Mouse (Mus musculus): ENCODE data around the gene Ltbp3. TPM values are rescaled to one million over a fixed set of nuclear protein-coding genes. Genes with fewer than 3 reads are reported as not detected.

Ltbp3 gene
- total and polyA plus RNA-seq, 3 experiments = 0.51 TPM; not detected in 2

- no peak for DNase-seq (ENCODE audit: extremely low read depth)
- Histone ChIP-seq H3K79me2 (replicated peaks; ENCODE audit: control insufficient read depth, extremely low read depth, insufficient read depth, poor library complexity, severe bottlenecking) (no peaks in the 10 kb centered on the region), H3K4me2 (ENCODE audit: insufficient read depth, low read depth, poor library complexity, severe bottlenecking) (no peak overlapping the region), H3K9me3 (replicated peaks; ENCODE audit: low read length) (no peaks in the 10 kb centered on the region), H3K36me3 (replicated peaks in 1 of 2; ENCODE audit: control insufficient read depth in 1 of 2, insufficient read depth in 1 of 2, low read length in 1 of 2) (no peaks in the 10 kb centered on the region), H3K4me1 (ENCODE audit: control insufficient read depth in 1 of 2, insufficient read depth in 2 of 2) (peaks cover 9 to 13% of the 10 kb centered on the region in 2 experiments), H3K27me3 (replicated peaks) (peaks cover 50% of the 10 kb centered on the region), H3K27ac (ENCODE audit: insufficient read depth, low read depth) (no peak overlapping the region), H3K4me3 (replicated peaks in 1 of 3; ENCODE audit: low read depth in 2 of 3, low read length in 2 of 3, poor library complexity in 1 of 3) (no peak overlapping the region), H3K9ac (ENCODE audit: insufficient read depth, low read depth) (no peak overlapping the region)
- in situ Hi-C loops (cut with MboI; ENCODE audit: low pct_ligation_motif_present, low pct_unique_long_range_greater_than_20kb, low sequenced_read_pairs) (no loop called here), dilution Hi-C loops (cut with MboI; ENCODE audit: extremely low pct_ligation_motif_present, extremely low pct_unique_long_range_greater_than_20kb, low sequenced_read_pairs) (no loop called here)
- no peak for TF ChIP-seq MAFK (IDR thresholded peaks at IDR 0.05; ENCODE audit: insufficient replicate concordance, low read length)
- no peak for TF ChIP-seq SMC3 (IDR thresholded peaks at IDR 0.05; ENCODE audit: low read depth, low read length)
- no peak for TF ChIP-seq ZNF384 (IDR thresholded peaks at IDR 0.05; ENCODE audit: low read depth, low read length)
- TF ChIP-seq MAZ (IDR thresholded peaks at IDR 0.05; ENCODE audit: low read depth, low read length) = no peak
- TF ChIP-seq GABPA (IDR thresholded peaks at IDR 0.05; ENCODE audit: insufficient replicate concordance, low read depth, low read length) = no peak
- TF ChIP-seq CTCF (conservative IDR thresholded peaks at IDR 0.05 in 1 of 2, IDR thresholded peaks at IDR 0.05 in 1 of 2; ENCODE audit: low read depth in 2 of 2, low read length in 2 of 2) = no peak
- no peak for TF ChIP-seq ELF1 (IDR thresholded peaks at IDR 0.05; ENCODE audit: low read depth, low read length)
- no peak for TF ChIP-seq NELFE (IDR thresholded peaks at IDR 0.05; ENCODE audit: low read depth, low read length)
Observed at GRCm38 (mm10) chr19:5739446-5739845, 1.3 kb upstream of the Ltbp3 start.

DNA sequence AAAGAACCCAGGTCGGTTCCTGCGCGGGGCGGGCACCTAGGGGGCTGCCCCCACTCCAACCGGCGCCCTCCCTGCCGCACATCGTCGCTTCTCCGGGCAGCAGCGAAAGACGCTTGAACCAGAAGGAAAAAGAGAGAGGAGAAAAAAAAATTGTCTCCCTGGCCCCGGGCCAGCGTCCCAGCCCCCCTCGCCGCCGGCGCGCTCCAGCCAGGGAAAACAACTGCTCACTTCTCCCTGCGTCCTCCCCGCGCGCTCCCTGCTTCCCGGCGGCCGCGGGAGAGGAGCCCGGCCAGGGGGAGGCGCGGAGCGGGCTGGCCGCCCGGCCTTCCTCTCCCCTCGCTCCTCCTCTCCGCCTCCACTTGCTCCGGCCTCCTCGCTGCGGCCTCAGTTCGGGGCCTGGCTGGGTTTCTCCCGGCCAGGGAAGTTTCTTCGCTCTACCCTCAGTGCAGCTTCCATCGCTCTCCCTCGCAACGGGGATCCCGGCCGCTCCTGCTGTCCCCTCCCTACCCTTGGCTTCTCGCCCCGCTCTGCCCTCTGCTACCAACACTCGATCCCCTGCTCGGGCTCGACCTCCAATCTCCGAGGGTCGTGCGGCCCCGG is 1.0 kb downstream of the Ltbp3 start:
- no peak overlapping the region for H3K27ac ChIP-seq (ENCODE audit: insufficient read depth, low read depth)
- H3K4me1 ChIP-seq (ENCODE audit: control insufficient read depth in 1 of 2, insufficient read depth in 2 of 2) = peaks cover 13 to 16% of the 10 kb centered on the region in 2 experiments
- H3K9me3 ChIP-seq (replicated peaks; ENCODE audit: low read length) = no peaks in the 10 kb centered on the region
- DNase-seq (ENCODE audit: extremely low read depth) = no peak
- no peak overlapping the region for H3K4me2 ChIP-seq (ENCODE audit: insufficient read depth, low read depth, poor library complexity, severe bottlenecking)
- peaks cover 33% of the 10 kb centered on the region for H3K27me3 ChIP-seq (replicated peaks)
- no peaks in the 10 kb centered on the region for H3K79me2 ChIP-seq (replicated peaks; ENCODE audit: control insufficient read depth, extremely low read depth, insufficient read depth, poor library complexity, severe bottlenecking)
- H3K4me3 ChIP-seq (replicated peaks in 1 of 3; ENCODE audit: low read depth in 2 of 3, low read length in 2 of 3, poor library complexity in 1 of 3) = no peak overlapping the region
- TF ChIP-seq USF1 (IDR thresholded peaks at IDR 0.05; ENCODE audit: low read depth, low read length) (no peak), UBTF (IDR thresholded peaks at IDR 0.05; ENCODE audit: low read depth, low read length) (no peak), USF2 (conservative IDR thresholded peaks at IDR 0.05; ENCODE audit: low read depth, low read length) (no peak), MAFK (IDR thresholded peaks at IDR 0.05; ENCODE audit: insufficient replicate concordance, low read length) (no peak), IRF4 (IDR thresholded peaks at IDR 0.05; ENCODE audit: low read depth, low read length) (no peak)
- no peak overlapping the region for H3K9ac ChIP-seq (ENCODE audit: insufficient read depth, low read depth)
- dilution Hi-C loops (cut with MboI; ENCODE audit: extremely low pct_ligation_motif_present, extremely low pct_unique_long_range_greater_than_20kb, low sequenced_read_pairs) = no loop called here
- in situ Hi-C loops (cut with MboI; ENCODE audit: low pct_ligation_motif_present, low pct_unique_long_range_greater_than_20kb, low sequenced_read_pairs) = no loop called here
- H3K36me3 ChIP-seq (replicated peaks in 1 of 2; ENCODE audit: control insufficient read depth in 1 of 2, insufficient read depth in 1 of 2, low read length in 1 of 2) = no peaks in the 10 kb centered on the region

- Histone ChIP-seq H3K27me3 (replicated peaks) (peaks cover 33% of the 10 kb centered on the region), H3K9me3 (replicated peaks; ENCODE audit: low read length) (no peaks in the 10 kb centered on the region), H3K27ac (ENCODE audit: insufficient read depth, low read depth) (no peak overlapping the region), H3K4me3 (replicated peaks in 1 of 3; ENCODE audit: low read depth in 2 of 3, low read length in 2 of 3, poor library complexity in 1 of 3) (no peak overlapping the region), H3K4me1 (ENCODE audit: control insufficient read depth in 1 of 2, insufficient read depth in 2 of 2) (peaks cover 17 to 21% of the 10 kb centered on the region in 2 experiments), H3K36me3 (replicated peaks in 1 of 2; ENCODE audit: control insufficient read depth in 1 of 2, insufficient read depth in 1 of 2, low read length in 1 of 2) (no peaks in the 10 kb centered on the region), H3K79me2 (replicated peaks; ENCODE audit: control insufficient read depth, extremely low read depth, insufficient read depth, poor library complexity, severe bottlenecking) (no peaks in the 10 kb centered on the region), H3K4me2 (ENCODE audit: insufficient read depth, low read depth, poor library complexity, severe bottlenecking) (no peak overlapping the region), H3K9ac (ENCODE audit: insufficient read depth, low read depth) (no peak overlapping the region)
- dilution Hi-C loops (cut with MboI; ENCODE audit: extremely low pct_ligation_motif_present, extremely low pct_unique_long_range_greater_than_20kb, low sequenced_read_pairs) = no loop called here
- DNase-seq (ENCODE audit: extremely low read depth) = no peak
- in situ Hi-C loops (cut with MboI; ENCODE audit: low pct_ligation_motif_present, low pct_unique_long_range_greater_than_20kb, low sequenced_read_pairs) = no loop called here
- TF ChIP-seq JUN (IDR thresholded peaks at IDR 0.05; ENCODE audit: insufficient read depth, low read depth, low read length) = no peak
- TF ChIP-seq ZNF384 (IDR thresholded peaks at IDR 0.05; ENCODE audit: low read depth, low read length) = no peak
- TF ChIP-seq RCOR1 (conservative IDR thresholded peaks at IDR 0.05; ENCODE audit: low read depth, low read length) = no peak
- no peak for TF ChIP-seq IRF4 (IDR thresholded peaks at IDR 0.05; ENCODE audit: low read depth, low read length)
- no peak for TF ChIP-seq MAZ (IDR thresholded peaks at IDR 0.05; ENCODE audit: low read depth, low read length)
- TF ChIP-seq JUND (conservative IDR thresholded peaks at IDR 0.05; ENCODE audit: low read depth, low read length) = no peak
- TF ChIP-seq MEF2A (IDR thresholded peaks at IDR 0.05; ENCODE audit: borderline replicate concordance, low read depth, low read length) = no peak
- TF ChIP-seq POLR2AphosphoS2 (IDR thresholded peaks at IDR 0.05; ENCODE audit: low read depth, low read length) = no peak
- no peak for TF ChIP-seq ZKSCAN1 (IDR thresholded peaks at IDR 0.05; ENCODE audit: borderline replicate concordance, low read depth, low read length)
- TF ChIP-seq CHD2 (IDR thresholded peaks at IDR 0.05; ENCODE audit: low read length) = no peak
- no peak for TF ChIP-seq KAT2A (IDR thresholded peaks at IDR 0.05; ENCODE audit: insufficient replicate concordance, low read length)
- no peak for TF ChIP-seq USF2 (conservative IDR thresholded peaks at IDR 0.05; ENCODE audit: low read depth, low read length)
- no peak for TF ChIP-seq MAX (IDR thresholded peaks at IDR 0.05; ENCODE audit: low read length)
- no peak for TF ChIP-seq HCFC1 (IDR thresholded peaks at IDR 0.05; ENCODE audit: low read depth, low read length)
- TF ChIP-seq TBP (conservative IDR thresholded peaks at IDR 0.05; ENCODE audit: low read depth, low read length) = no peak
- no peak for TF ChIP-seq CHD1 (IDR thresholded peaks at IDR 0.05; ENCODE audit: low read depth, low read length)
- TF ChIP-seq NELFE (IDR thresholded peaks at IDR 0.05; ENCODE audit: low read depth, low read length) = no peak
- no peak for TF ChIP-seq BHLHE40 (IDR thresholded peaks at IDR 0.05; ENCODE audit: low read depth, low read length)
Observed at GRCm38 (mm10) chr19:5742241-5742641, 1.5 kb downstream of the Ltbp3 start.

All from CH12.LX (cell line).